Mouse (Mus musculus) stomach, embryonic 16.5 days (tissue): ENCODE results near the gene Spag5. TPM values are rescaled to one million over a fixed set of nuclear protein-coding genes. Genes with fewer than 3 reads are reported as not detected.

Experiments
- ATAC-seq: fragments of 200-750 bp; cut with Nextera tagmentation; 2 replicates; pipeline ENCODE4 v1.8.0; 2017; ENCODE audit warnings: moderate number of reproducible peaks, moderate TSS enrichment; ENCODE audit not compliant: insufficient read depth, low FRiP score
- H3K27ac ChIP-seq: fragments of 300-500 bp; sonication (generic); 2 replicates; pipeline ENCODE4 v1.5.1; 2014; ENCODE audit warnings: low read length
- H3K27me3 ChIP-seq: fragments of 300-500 bp; sonication (generic); 2 replicates; pipeline ENCODE4 v1.6.1; 2014; ENCODE audit warnings: low read length, control low read depth, mixed read lengths; ENCODE audit not compliant: control insufficient read depth, insufficient read depth
- H3K36me3 ChIP-seq: fragments of 300-500 bp; sonication (generic); 2 replicates; pipeline ENCODE4 v1.6.1; 2014; ENCODE audit warnings: low read length; ENCODE audit not compliant: control insufficient read depth, insufficient read depth
- H3K4me1 ChIP-seq: fragments of 300-500 bp; sonication (generic); 2 replicates; pipeline ENCODE4 v1.6.1; 2014; ENCODE audit warnings: low read length, control low read depth, mixed read lengths; ENCODE audit not compliant: control insufficient read depth, insufficient read depth
- H3K4me2 ChIP-seq: fragments of 300-500 bp; sonication (generic); 2 replicates; pipeline ENCODE4 v1.6.1; 2014; ENCODE audit warnings: low read depth, low read length, mixed read lengths
- H3K4me3 ChIP-seq: fragments of 300-500 bp; sonication (generic); replicated peaks from 2 replicates; pipeline ENCODE4 v1.5.1; 2014; ENCODE audit warnings: mild to moderate bottlenecking, low read length
- H3K9ac ChIP-seq: fragments of 300-500 bp; sonication (generic); 2 replicates; pipeline ENCODE4 v1.6.1; 2014; ENCODE audit warnings: low read length
- H3K9me3 ChIP-seq: fragments of 300-500 bp; sonication (generic); replicated peaks from 2 replicates; pipeline ENCODE4 v1.6.1; 2016; ENCODE audit warnings: low read length, control low read depth; ENCODE audit not compliant: control insufficient read depth
- WGBS: fragments of 180-500 bp; shearing (Covaris S2); extraction: QIAGEN DNeasy Blood & Tissue Kit; methylation state at CpG from one replicate; pipeline ENCODE4 v1.1.7; 2014; 5-methylcytosine and 5-hydroxymethylcytosine counted together
- polyA plus RNA-seq: library from polyadenylated mRNA; unstranded; fragments of >200 nt; fragmentation: Nextera tagmentation; extraction: Ambion mirVana; gene quantifications from 2 replicates; pipeline ENCODE4 v1.2.1, GENCODE M21; 2015

The Spag5 gene
- polyA plus RNA-seq, 1 experiment from 2014 or later, result 28.9 TPM

GRCm38 (mm10) chr11:78345801-78346200 lies 44.5 kb downstream of the Spag5 start:
- Histone ChIP-seq H3K9me3 (no peaks in the 10 kb centered on the region), H3K9ac (peak overlapping the region; percentile 49), H3K4me3 (no peak overlapping the region), H3K4me2 (0 out of 2 replicates have a peak overlapping the region, but pooled peaks have one; percentile 23), H3K4me1 (peaks cover 44% of the 10 kb centered on the region), H3K27ac (peak overlapping the region; percentile 45; the same call in 1 of the 2 replicates), H3K36me3 (0 out of 2 replicates have a peak, but pooled peaks cover 4% of the 10 kb centered on the region), H3K27me3 (no peaks in the 10 kb centered on the region)
- no peak for ATAC-seq
- 73% methylated on average over 7 of the region's 7 CpGs for WGBS

DNA sequence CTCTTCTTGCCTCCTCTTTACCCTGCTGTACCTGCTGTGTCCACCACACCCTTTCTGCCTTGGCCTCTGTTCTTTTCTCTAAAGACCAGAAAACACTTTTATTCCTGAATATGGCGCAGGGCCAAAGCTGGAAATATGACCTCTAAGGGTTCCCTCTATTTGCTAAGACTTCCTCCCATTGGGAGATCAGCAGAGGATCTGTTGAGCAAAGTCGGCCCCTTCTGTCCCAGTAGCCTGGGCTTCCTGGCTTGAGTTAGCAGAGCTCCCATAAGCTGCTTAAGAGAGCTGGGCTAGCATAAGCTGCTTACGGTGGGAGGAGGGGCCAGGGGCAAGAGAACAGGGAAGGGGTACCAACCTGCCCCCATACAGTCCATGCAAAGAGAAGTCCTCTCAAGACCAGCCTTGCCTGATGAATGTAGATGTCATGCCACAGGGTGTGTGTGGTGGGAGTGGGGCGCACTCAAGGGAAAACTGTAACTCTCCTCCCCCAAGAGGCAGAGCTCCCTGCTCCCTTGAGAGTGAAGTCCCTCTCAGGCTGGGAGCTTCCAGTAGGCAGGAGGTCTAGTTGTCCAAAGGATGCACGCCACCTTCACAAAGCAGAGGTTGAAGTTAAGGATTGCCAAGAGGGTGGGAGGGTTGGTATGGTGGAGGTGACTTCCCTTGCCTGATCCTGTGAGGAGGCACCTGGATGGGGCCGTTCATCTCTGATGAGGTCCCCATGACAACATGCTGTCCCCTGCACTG lies 45.2 kb downstream of the Spag5 start:
- Histone ChIP-seq H3K9ac (no peak overlapping the region; the same call in 1 of the 2 replicates), H3K4me1 (peaks cover 44% of the 10 kb centered on the region), H3K27me3 (no peaks in the 10 kb centered on the region), H3K4me2 (0 out of 2 replicates have a peak overlapping the region, but pooled peaks have one; percentile 23), H3K36me3 (0 out of 2 replicates have a peak, but pooled peaks cover 4% of the 10 kb centered on the region), H3K9me3 (no peaks in the 10 kb centered on the region), H3K4me3 (no peak overlapping the region), H3K27ac (no peak overlapping the region)
- ATAC-seq, result no peak
- WGBS, result 73% methylated on average over 6 of the region's 6 CpGs

GRCm38 (mm10) chr11:78347070-78347754 lies 45.9 kb downstream of the Spag5 start:
- Histone ChIP-seq H3K36me3 (0 out of 2 replicates have a peak, but pooled peaks cover 4% of the 10 kb centered on the region), H3K27ac (no peak overlapping the region), H3K4me3 (no peak overlapping the region), H3K9me3 (no peaks in the 10 kb centered on the region), H3K9ac (no peak overlapping the region; the same call in 1 of the 2 replicates), H3K4me1 (peaks cover 44% of the 10 kb centered on the region), H3K4me2 (no peak overlapping the region), H3K27me3 (no peaks in the 10 kb centered on the region)
- WGBS, result 86% methylated on average over 10 of the region's 10 CpGs
- no peak for ATAC-seq

- no peak for ATAC-seq
- no peak overlapping the region for H3K4me3 ChIP-seq
- H3K9me3 ChIP-seq, result no peaks in the 10 kb centered on the region
- no peak overlapping the region for H3K4me2 ChIP-seq
- WGBS, result 68% methylated on average over 9 of the region's 9 CpGs
- no peaks in the 10 kb centered on the region for H3K27me3 ChIP-seq
- H3K4me1 ChIP-seq, result peaks cover 41% of the 10 kb centered on the region
- 0 out of 2 replicates have a peak, but pooled peaks cover 4% of the 10 kb centered on the region for H3K36me3 ChIP-seq
- H3K27ac ChIP-seq, result no peak overlapping the region
- H3K9ac ChIP-seq, result no peak overlapping the region
These were observed 46.6 kb downstream of the Spag5 start for GRCm38 (mm10) chr11:78347908-78348307.

DNA sequence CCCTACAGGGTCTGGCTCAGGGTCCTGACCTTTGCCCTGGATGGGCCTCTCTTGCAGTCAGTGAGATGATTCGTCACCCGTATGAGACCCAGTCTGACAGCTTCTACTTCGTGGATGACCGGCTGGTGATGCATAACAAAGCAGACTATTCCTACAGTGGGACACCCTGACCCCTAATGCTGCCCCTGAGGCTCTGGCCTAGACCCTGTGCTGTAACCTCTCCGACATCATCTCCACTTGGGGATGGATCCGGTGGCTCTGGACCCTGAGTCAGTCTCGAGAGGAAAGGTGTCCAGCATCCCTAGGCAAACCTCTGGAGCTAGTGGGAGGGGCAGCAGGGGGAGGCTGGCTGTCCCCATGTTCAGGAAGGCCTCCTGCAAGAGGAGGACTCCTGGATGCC lies 47.1 kb downstream of the Spag5 start:
- WGBS, result 43% methylated on average over 7 of the region's 7 CpGs
- H3K27me3 ChIP-seq, result no peaks in the 10 kb centered on the region
- H3K4me3 ChIP-seq, result no peak overlapping the region
- no peak overlapping the region for H3K4me2 ChIP-seq
- H3K27ac ChIP-seq, result no peak overlapping the region
- peaks cover 39% of the 10 kb centered on the region for H3K4me1 ChIP-seq
- ATAC-seq, result no peak
- H3K9me3 ChIP-seq, result no peaks in the 10 kb centered on the region
- H3K36me3 ChIP-seq, result 0 out of 2 replicates have a peak, but pooled peaks cover 4% of the 10 kb centered on the region
- no peak overlapping the region for H3K9ac ChIP-seq

DNA sequence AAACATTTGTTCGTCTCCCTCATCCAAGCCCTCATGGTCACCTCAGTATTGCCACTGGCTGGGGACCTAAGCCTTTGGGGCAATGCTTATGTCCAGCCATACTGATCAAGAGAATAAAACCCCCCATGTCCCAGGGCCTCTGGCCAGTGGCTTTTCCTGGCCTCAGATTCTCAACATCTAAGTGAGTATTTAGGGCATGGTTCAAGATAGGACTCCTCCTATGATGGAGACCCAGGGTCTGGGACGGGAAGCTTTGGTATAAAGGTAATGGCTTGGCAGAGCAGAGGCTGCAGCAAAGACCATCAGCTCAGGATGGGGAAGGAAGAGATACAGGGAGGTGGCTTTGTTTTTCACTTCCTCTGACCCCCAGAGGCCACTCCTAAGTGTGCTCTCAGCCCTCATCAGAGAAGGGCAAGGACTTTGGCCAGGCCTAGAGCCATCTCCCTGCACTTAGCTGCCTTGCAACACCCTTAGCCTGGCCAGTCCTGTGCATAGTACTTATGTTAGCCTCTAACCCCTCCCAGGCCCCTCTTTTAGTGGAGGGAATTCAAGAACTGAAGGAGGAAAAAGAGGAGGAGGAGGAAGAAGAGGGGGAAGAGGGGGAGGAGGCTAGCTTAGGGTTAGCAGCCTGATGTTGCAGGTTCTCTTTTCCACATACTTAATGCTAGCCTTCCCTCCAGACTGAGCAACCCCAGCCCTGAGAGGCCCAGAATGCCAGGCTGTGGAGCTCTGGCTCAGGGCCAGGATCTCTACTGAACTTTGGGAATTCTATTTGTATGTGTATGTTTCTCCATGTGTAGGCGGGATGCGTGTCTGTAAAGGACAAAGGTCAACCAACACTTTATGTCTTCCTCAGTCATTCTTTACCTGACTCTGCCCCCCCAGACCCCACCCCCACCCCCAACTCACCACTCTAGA lies 48.4 kb downstream of the Spag5 start:
- no peaks in the 10 kb centered on the region for H3K27me3 ChIP-seq
- no peak for ATAC-seq
- H3K9ac ChIP-seq, result 0 out of 2 replicates have a peak overlapping the region, but pooled peaks have one; percentile 22
- H3K36me3 ChIP-seq, result 0 out of 2 replicates have a peak, but pooled peaks cover 4% of the 10 kb centered on the region
- no peak overlapping the region for H3K27ac ChIP-seq
- peaks cover 30% of the 10 kb centered on the region for H3K4me1 ChIP-seq
- H3K9me3 ChIP-seq, result no peaks in the 10 kb centered on the region
- H3K4me3 ChIP-seq, result no peak overlapping the region
- H3K4me2 ChIP-seq, result no peak overlapping the region
- WGBS, result 61% methylated on average over 4 of the region's 4 CpGs

GRCm38 (mm10) chr11:78353081-78353480 lies 51.8 kb downstream of the Spag5 start:
- ATAC-seq, result no peak
- Histone ChIP-seq H3K4me2 (no peak overlapping the region), H3K9ac (no peak overlapping the region), H3K27me3 (no peaks in the 10 kb centered on the region), H3K4me3 (no peak overlapping the region), H3K36me3 (0 out of 2 replicates have a peak, but pooled peaks cover 4% of the 10 kb centered on the region), H3K27ac (no peak overlapping the region), H3K9me3 (no peaks in the 10 kb centered on the region), H3K4me1 (peaks cover 7% of the 10 kb centered on the region; the same call in 1 of the 2 replicates)
- WGBS, result 90% methylated on average over 1 of the region's 1 CpGs

DNA sequence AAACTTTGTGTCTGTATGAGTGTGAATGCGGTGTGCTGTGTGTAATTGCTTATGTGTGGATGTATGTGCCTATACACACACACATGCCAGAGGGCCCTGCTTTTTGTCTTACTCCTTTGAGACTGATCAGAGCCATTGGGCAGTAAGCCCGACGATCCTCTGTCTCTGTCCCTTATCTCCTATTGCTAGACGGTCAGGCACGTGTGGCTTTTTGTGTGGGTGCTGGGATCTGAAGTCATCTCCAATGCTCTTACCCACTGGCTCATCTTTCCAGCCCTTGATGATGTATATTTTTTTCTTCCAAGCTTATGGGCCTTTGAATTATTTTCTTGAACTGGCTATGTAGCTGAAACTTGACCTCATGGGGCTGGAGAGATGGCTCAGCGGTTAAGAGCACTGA lies 53.6 kb downstream of the Spag5 start:
- Histone ChIP-seq H3K27ac (no peak overlapping the region), H3K4me3 (no peak overlapping the region), H3K36me3 (no peaks in the 10 kb centered on the region), H3K4me2 (no peak overlapping the region), H3K9me3 (no peaks in the 10 kb centered on the region), H3K4me1 (0 out of 2 replicates have a peak, but pooled peaks cover under 1% of the 10 kb centered on the region), H3K9ac (no peak overlapping the region), H3K27me3 (no peaks in the 10 kb centered on the region)
- WGBS, result 79% methylated on average over 6 of the region's 6 CpGs
- no peak for ATAC-seq
